Mouse (Mus musculus): ENCODE results near the gene 1700013G24Rik.
A peak's percentile ranks its signal among the peaks of the same experiment; 100 is the strongest.
"Not testable (repeated sequence)": the region's sequence is repeated elsewhere in the genome, so short reads cannot be mapped to it uniquely, and the experiment has no call there.

1700013G24Rik gene

DNA sequence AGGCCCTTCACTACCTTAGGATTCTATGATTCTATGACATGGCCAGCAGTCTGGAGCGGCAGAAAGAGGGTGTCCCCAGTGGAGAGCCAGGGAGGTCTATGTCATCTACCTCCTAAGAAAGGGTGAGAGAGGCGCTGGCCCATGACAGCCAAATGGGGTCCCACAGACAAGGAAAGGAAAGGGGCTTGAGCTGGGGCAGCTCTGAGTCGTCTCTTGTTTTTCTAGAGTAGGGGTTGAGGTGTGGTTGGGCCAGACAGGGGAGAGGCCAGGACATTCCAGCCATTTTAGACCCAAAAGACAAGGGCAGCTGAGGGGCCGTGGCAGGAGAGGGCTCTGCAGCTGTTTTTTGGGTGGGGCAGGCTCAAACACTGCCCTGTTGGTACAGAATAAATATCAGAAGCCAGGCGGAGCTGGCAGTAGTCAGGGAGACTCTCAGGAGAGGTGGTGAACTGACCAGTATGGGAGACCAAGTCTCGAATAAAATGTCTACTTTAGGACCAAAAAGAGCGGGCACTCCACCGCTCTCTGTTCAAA lies at the start of gene 1700013G24Rik:
Gene 1700013G24Rik, plus strand, starts transcription at position 51 of the 534 bp plus-strand sequence.
- no peak for DNase-seq (ENCODE audit: extremely low spot score, low read depth, low spot score)

- no peak for DNase-seq (ENCODE audit: extremely low spot score, low read depth, low spot score)
Measured at GRCm38 (mm10) chr4:137405571-137405970, 47.5 kb upstream of the 1700013G24Rik start.

GRCm38 (mm10) chr4:137409691-137410090 lies 43.4 kb upstream of the 1700013G24Rik start, which contains the start of gene Cela3a:
Gene Cela3a (minus strand): TSS chr4:137409791.
- DNase-seq (ENCODE audit: extremely low spot score, low read depth, low spot score), result no peak

DNA sequence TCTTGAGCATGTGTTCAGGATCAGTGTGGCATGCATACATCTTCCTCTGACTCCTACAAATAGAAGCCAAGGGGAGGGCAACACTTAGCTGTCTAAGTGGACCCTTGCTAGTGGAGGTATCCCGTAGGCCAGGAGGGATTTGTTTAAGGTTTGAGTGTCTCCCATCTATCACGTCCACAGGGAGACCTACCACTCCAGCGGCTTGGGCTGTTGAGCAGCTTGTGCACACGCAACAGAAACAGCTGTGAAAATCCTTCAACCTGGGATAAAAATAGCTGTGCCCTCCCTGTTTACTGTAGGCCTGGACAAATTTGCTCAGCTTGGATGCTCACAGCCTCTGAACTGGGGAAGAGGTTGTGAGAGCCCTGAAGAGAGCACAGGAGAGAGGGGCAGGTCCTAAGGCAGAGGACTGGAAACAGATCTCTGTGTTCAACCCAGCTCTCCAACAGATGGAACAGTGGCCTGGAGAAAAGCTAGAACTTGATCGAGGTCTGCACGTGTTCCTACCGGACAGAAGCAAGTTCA lies 40.8 kb upstream of the 1700013G24Rik start:
- not testable (repeated sequence) for DNase-seq (ENCODE audit: extremely low spot score, low read depth, low spot score)

DNA sequence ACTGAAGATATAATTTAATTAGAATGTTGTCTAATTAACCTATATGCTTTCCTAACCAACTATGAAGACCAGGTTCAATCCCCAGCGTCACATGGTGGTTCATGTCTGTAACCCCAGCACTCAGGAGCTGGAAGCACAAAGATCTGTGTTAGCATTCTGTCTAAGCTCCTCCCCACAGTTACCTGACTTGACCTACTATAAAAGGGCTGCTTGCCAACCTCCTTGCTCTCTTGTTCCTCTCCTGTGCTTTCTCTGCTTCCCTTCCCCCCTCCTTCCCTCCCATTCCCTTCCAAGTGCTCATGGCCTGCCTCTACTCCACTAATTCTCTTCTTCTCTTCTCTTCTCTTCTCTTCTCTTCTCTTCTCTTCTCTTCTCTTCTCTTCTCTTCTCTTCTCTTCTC lies 38.1 kb upstream of the 1700013G24Rik start:
- no peak for DNase-seq (ENCODE audit: extremely low spot score, low read depth, low spot score)

DNA sequence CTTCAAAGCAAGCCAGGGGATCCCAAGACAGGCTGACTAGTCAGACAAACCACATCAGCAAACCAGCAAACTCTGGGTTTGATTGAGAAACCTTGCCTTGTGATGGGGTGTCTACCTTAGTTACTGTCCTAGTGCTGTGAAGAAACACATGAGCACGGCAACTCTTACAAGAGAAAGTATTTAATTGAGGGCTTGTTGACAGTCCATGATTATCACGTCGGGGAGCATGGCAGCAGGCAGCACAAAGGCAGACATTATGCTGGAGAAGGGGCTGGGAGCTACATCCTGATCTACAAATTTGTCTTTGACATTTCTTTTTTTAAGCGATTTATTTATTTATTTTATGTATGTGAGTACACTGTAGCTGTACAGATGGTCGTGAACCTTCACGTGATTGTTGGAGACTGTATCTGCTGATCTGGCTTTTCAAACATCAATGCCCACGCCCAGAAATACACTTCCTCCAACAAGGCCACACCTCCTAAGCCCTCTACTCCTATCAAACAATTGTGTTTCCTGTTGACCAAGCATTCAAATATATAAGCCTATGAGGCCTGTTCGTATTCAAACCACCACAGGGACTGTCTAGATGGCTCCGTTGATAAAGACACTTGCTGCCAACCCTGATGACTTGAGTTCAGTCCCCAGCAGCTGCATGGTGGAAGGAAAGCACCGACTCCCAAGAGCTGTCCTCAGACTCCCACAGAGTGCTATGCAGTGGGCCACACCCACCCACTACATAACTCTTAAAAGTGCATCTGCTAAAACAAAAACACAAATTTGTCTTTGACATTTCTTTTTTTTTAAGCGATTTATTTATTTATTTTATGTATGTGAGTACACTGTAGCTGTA lies 35.1 kb upstream of the 1700013G24Rik start:
- no peak for DNase-seq (ENCODE audit: extremely low spot score, low read depth, low spot score)

GRCm38 (mm10) chr4:137430502-137430901 lies 22.6 kb upstream of the 1700013G24Rik start, which contains the start of gene Cela3b:
Gene Cela3b (minus strand): TSS chr4:137430540.
- DNase-seq (ENCODE audit: extremely low spot score, low read depth, low spot score), result no peak

GRCm38 (mm10) chr4:137432700-137433550 lies 20.2 kb upstream of the 1700013G24Rik start:
- DNase-seq (ENCODE audit: extremely low spot score, low read depth, low spot score), result not testable (repeated sequence)

DNA sequence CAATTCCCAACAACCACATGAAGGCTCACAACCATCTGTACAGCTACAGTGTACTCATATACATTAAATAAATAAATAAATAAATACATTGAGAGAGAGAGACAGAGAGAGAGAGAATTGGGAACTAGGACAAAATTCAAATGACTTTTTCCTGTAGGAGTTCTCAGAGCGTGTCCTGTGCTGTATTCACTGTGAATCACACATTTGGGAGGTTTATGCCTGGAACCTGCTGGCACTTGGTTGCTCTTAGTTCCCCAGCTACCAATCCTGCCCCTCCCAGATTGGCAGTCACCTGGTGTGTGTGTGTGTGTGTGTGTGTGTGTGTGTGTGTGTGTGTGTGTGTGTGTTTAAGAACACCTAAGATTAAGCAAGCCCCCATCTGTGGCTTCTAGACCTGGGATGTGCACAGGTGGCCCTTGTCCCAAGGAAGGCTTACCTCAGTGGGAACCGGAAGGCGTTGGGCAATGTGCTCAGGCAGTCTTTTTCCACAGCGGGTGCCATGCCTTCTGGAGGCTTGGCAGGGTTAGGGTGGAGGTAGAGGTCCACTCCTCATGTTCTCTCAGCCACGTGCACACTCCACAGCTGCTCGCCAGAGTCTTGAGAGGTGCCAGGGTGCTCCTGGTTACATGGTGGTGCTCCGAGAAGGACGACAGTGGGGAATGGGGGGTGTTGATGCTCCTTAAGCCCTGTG lies 16.0 kb upstream of the 1700013G24Rik start:
- DNase-seq (ENCODE audit: extremely low spot score, low read depth, low spot score), result no peak

- DNase-seq (ENCODE audit: extremely low spot score, low read depth, low spot score), result no peak
Measured at GRCm38 (mm10) chr4:137438842-137439241, 14.2 kb upstream of the 1700013G24Rik start.

GRCm38 (mm10) chr4:137441332-137441731 lies 11.8 kb upstream of the 1700013G24Rik start:
- DNase-seq (ENCODE audit: extremely low spot score, low read depth, low spot score), result no peak

- peak; percentile 56 for DNase-seq (ENCODE audit: extremely low spot score, low read depth, low spot score)
Measured at GRCm38 (mm10) chr4:137443625-137444024, 9.5 kb upstream of the 1700013G24Rik start.

- no peak for DNase-seq (ENCODE audit: extremely low spot score, low read depth, low spot score)
Measured at GRCm38 (mm10) chr4:137445881-137446280, 7.2 kb upstream of the 1700013G24Rik start.

DNA sequence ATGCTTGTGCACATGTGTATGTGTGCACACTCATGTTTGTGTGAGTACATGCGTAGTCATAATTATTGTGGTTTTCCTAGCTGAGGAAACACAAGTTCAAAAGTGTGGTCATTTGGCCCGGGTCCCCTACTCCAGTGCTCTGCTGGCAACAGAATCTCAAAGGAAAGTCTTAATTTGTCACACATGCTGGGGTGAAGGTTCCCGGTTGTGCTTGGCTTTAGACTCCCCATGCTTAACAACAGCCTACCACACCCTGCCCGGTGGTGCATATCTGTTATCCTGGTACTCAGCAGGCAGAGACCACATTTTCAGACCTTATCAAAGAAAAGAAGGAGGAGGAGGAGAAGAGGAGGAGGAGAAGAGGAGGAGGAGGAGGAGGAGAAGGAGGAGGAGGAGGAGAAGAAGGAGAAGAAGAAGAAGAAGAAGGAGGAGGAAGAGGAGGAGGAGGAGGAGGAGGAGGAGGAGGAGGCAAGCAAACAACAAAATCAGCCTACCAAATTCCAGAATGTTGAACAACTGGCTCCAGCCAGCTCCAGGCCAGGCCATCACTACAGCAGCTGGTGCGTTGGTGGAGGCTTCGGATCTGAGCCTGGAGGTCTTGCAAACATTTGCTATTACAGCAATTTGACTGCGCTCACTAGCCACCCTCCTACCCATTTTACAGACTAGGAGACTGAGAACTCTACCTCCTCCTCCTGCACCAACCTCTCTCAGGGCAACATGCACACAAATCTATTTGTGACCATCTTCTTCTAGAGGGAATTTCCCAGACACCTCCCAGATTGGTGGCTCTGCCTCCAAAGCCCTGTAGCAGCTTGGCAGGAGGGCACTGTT lies 5.5 kb upstream of the 1700013G24Rik start:
- no peak for DNase-seq (ENCODE audit: extremely low spot score, low read depth, low spot score)

GRCm38 (mm10) chr4:137448197-137448596 lies 4.9 kb upstream of the 1700013G24Rik start:
- DNase-seq (ENCODE audit: extremely low spot score, low read depth, low spot score), result no peak

GRCm38 (mm10) chr4:137448641-137449040 lies 4.4 kb upstream of the 1700013G24Rik start:
- DNase-seq (ENCODE audit: extremely low spot score, low read depth, low spot score), result no peak

GRCm38 (mm10) chr4:137449132-137449531 lies 4.0 kb upstream of the 1700013G24Rik start:
- no peak for DNase-seq (ENCODE audit: extremely low spot score, low read depth, low spot score)

- DNase-seq (ENCODE audit: extremely low spot score, low read depth, low spot score), result no peak
Measured at GRCm38 (mm10) chr4:137449715-137450114, 3.4 kb upstream of the 1700013G24Rik start.

DNA sequence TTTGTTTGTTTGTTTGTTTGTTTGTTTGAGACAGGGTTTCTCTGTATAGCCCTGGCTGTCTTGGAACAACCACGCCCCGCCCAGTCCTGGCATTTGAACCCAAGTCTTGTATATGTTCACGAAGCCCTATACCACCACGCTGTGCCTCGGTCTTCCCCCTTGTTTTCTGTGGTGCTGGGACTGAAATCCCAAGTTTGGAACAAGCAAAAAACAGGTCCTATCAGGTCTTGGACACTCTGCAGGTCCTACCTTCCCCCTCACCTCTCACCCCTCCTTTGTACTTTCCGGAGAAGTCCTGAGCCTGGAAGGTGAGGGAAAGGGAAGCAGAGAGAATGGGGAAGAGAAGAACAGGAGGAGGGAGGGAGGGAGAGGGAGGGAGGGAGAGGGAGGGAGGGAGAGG lies 894 bp upstream of the 1700013G24Rik start:
- DNase-seq (ENCODE audit: extremely low spot score, low read depth, low spot score), result no peak

DNA sequence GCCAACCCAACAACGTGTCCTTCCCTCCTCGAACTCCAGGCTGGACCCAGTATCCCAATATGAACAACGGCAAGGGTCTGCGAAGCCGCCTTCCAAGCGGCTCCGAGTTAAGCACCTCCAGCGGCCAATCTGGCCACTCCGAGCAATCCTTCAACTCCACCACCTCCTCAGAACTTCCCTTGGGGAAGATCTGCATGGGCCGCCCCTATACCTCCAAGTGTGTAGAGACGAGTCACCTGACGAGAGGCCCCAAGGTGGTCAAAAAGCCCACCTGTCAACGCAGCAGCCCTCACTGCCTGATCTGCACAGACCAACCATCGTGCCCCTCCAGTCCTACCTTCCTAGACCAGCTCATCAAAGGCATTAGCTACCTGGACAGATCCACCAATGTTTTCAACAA lies 1.5 kb downstream of the 1700013G24Rik start:
- no peak for DNase-seq (ENCODE audit: extremely low spot score, low read depth, low spot score)

Measured in hindlimb bud, embryonic 11.5 days (tissue).